Mouse (Mus musculus): ENCODE measurements around the gene St7. TPM values are rescaled to one million over a fixed set of nuclear protein-coding genes. Genes with fewer than 3 reads are reported as not detected.

The St7 gene
- polyA plus RNA-seq, 1 experiment = 23.8 TPM

GRCm38 (mm10) chr6:17720022-17720421, 27.3 kb downstream of the St7 start:
- 93% methylated on average over 6 of the region's 6 CpGs for WGBS
- Histone ChIP-seq H3K4me1 (ENCODE audit: control insufficient read depth, insufficient read depth, low read length) (peaks cover 6% of the 10 kb centered on the region; the same call in 1 of the 2 replicates), H3K27me3 (ENCODE audit: control insufficient read depth, insufficient read depth, low read length) (no peaks in the 10 kb centered on the region), H3K4me3 (replicated peaks; ENCODE audit: insufficient read depth, low read depth, low read length) (no peak overlapping the region), H3K27ac (ENCODE audit: insufficient read depth, low read length) (no peak overlapping the region)
- no peak for TF ChIP-seq POLR2A (IDR thresholded peaks at IDR 0.05; ENCODE audit: borderline replicate concordance, insufficient read depth, low read length)
- no peak for TF ChIP-seq CTCF (IDR thresholded peaks at IDR 0.05; ENCODE audit: borderline replicate concordance, insufficient read depth, low read depth, low read length)
- DNase-seq = no peak

- TF ChIP-seq POLR2A (IDR thresholded peaks at IDR 0.05; ENCODE audit: borderline replicate concordance, insufficient read depth, low read length) = no peak
- no peak for TF ChIP-seq CTCF (IDR thresholded peaks at IDR 0.05; ENCODE audit: borderline replicate concordance, insufficient read depth, low read depth, low read length)
- H3K4me1 ChIP-seq (ENCODE audit: control insufficient read depth, insufficient read depth, low read length) = peaks cover 6% of the 10 kb centered on the region; the same call in 1 of the 2 replicates
- no peak for DNase-seq
- no peaks in the 10 kb centered on the region for H3K27me3 ChIP-seq (ENCODE audit: control insufficient read depth, insufficient read depth, low read length)
- H3K27ac ChIP-seq (ENCODE audit: insufficient read depth, low read length) = no peak overlapping the region
- no peak overlapping the region for H3K4me3 ChIP-seq (replicated peaks; ENCODE audit: insufficient read depth, low read depth, low read length)
- 84% methylated on average over 5 of the region's 5 CpGs for WGBS
Observed at GRCm38 (mm10) chr6:17721706-17722105, 29.0 kb downstream of the St7 start.

GRCm38 (mm10) chr6:17725841-17726460, 33.2 kb downstream of the St7 start:
- no peaks in the 10 kb centered on the region for H3K27me3 ChIP-seq (ENCODE audit: control insufficient read depth, insufficient read depth, low read length)
- TF ChIP-seq POLR2A (IDR thresholded peaks at IDR 0.05; ENCODE audit: borderline replicate concordance, insufficient read depth, low read length) = no peak
- TF ChIP-seq CTCF (IDR thresholded peaks at IDR 0.05; ENCODE audit: borderline replicate concordance, insufficient read depth, low read depth, low read length) = peak; percentile 74
- H3K27ac ChIP-seq (ENCODE audit: insufficient read depth, low read length) = no peak overlapping the region
- H3K4me1 ChIP-seq (ENCODE audit: control insufficient read depth, insufficient read depth, low read length) = no peaks in the 10 kb centered on the region
- peak; percentile 71 to 72 for DNase-seq
- H3K4me3 ChIP-seq (replicated peaks; ENCODE audit: insufficient read depth, low read depth, low read length) = no peak overlapping the region
- WGBS = 39% methylated on average over 7 of the region's 7 CpGs

GRCm38 (mm10) chr6:17727241-17727640, 34.5 kb downstream of the St7 start:
- no peak for DNase-seq
- Histone ChIP-seq H3K27me3 (ENCODE audit: control insufficient read depth, insufficient read depth, low read length) (no peaks in the 10 kb centered on the region), H3K4me1 (ENCODE audit: control insufficient read depth, insufficient read depth, low read length) (no peaks in the 10 kb centered on the region), H3K27ac (ENCODE audit: insufficient read depth, low read length) (no peak overlapping the region), H3K4me3 (replicated peaks; ENCODE audit: insufficient read depth, low read depth, low read length) (no peak overlapping the region)
- WGBS = 97% methylated on average over 3 of the region's 3 CpGs
- TF ChIP-seq POLR2A (IDR thresholded peaks at IDR 0.05; ENCODE audit: borderline replicate concordance, insufficient read depth, low read length) (no peak), CTCF (IDR thresholded peaks at IDR 0.05; ENCODE audit: borderline replicate concordance, insufficient read depth, low read depth, low read length) (no peak)

- DNase-seq = no peak
- Histone ChIP-seq H3K27ac (ENCODE audit: insufficient read depth, low read length) (no peak overlapping the region), H3K27me3 (ENCODE audit: control insufficient read depth, insufficient read depth, low read length) (no peaks in the 10 kb centered on the region), H3K4me3 (replicated peaks; ENCODE audit: insufficient read depth, low read depth, low read length) (no peak overlapping the region), H3K4me1 (ENCODE audit: control insufficient read depth, insufficient read depth, low read length) (no peaks in the 10 kb centered on the region)
- TF ChIP-seq CTCF (IDR thresholded peaks at IDR 0.05; ENCODE audit: borderline replicate concordance, insufficient read depth, low read depth, low read length) (no peak), POLR2A (IDR thresholded peaks at IDR 0.05; ENCODE audit: borderline replicate concordance, insufficient read depth, low read length) (no peak)
- 89% methylated on average over 9 of the region's 9 CpGs for WGBS
Observed at GRCm38 (mm10) chr6:17727891-17728790, 35.4 kb downstream of the St7 start.

- no peaks in the 10 kb centered on the region for H3K27me3 ChIP-seq (ENCODE audit: control insufficient read depth, insufficient read depth, low read length)
- H3K4me1 ChIP-seq (ENCODE audit: control insufficient read depth, insufficient read depth, low read length) = no peaks in the 10 kb centered on the region
- 55% methylated on average over 6 of the region's 6 CpGs for WGBS
- no peak for TF ChIP-seq POLR2A (IDR thresholded peaks at IDR 0.05; ENCODE audit: borderline replicate concordance, insufficient read depth, low read length)
- TF ChIP-seq CTCF (IDR thresholded peaks at IDR 0.05; ENCODE audit: borderline replicate concordance, insufficient read depth, low read depth, low read length) = no peak
- DNase-seq = no peak
- H3K4me3 ChIP-seq (replicated peaks; ENCODE audit: insufficient read depth, low read depth, low read length) = no peak overlapping the region
- no peak overlapping the region for H3K27ac ChIP-seq (ENCODE audit: insufficient read depth, low read length)
Observed at GRCm38 (mm10) chr6:17730122-17730521, 37.4 kb downstream of the St7 start.

GRCm38 (mm10) chr6:17731694-17732093, 39.0 kb downstream of the St7 start:
- H3K4me3 ChIP-seq (replicated peaks; ENCODE audit: insufficient read depth, low read depth, low read length) = no peak overlapping the region

More at GRCm38 (mm10) chr6:17731694-17732093, 39.0 kb downstream of the St7 start:
- H3K27me3 ChIP-seq (ENCODE audit: control insufficient read depth, insufficient read depth, low read length) = no peaks in the 10 kb centered on the region
- H3K4me1 ChIP-seq (ENCODE audit: control insufficient read depth, insufficient read depth, low read length) = no peaks in the 10 kb centered on the region
- whole genome bisulfite sequencing = 85% methylated on average over 5 of the region's 5 CpGs
- TF ChIP-seq POLR2A (IDR thresholded peaks at IDR 0.05; ENCODE audit: borderline replicate concordance, insufficient read depth, low read length) = no peak
- H3K27ac ChIP-seq (ENCODE audit: insufficient read depth, low read length) = no peak overlapping the region
- no peak for DNase-seq
